In the genomic region with DNA sequence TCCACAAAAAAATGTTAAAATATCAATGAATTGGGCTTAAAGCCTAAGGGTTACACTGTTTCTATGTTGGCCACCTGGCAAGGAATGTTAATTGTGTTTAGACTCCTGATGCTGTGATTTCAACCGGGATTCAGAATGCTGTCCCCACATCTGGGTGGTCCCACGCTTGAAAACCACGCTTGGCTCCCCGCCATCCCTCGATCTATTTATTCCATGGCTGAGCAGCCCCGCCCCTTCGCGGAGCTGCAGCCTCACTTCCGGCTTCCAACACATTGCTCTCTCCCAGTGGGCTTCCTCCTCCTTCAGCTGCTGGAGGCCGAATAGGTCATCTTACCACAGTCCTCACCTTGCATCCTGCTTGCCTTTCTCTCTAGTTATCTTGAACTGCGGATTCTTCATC, we compare ENCODE assay signal across 9 mouse cellular contexts. TPM values are rescaled to one million over a fixed set of nuclear protein-coding genes. Genes with fewer than 3 reads are reported as not detected.
DNase-seq lines count a peak whose midpoint lies in the region; ATAC-seq and TF ChIP-seq lines count a peak whose summit lies in the region.
"Had no signal": no experiment of that assay in that cellular context is flagged by ENCODE, and none has a peak within 500 bp of the region (broad histone marks: within the 10 kb centered on the region; RNA-seq: fewer than 3 reads in every experiment).

No protein-coding gene starts in this region.

- peaks cover 26% of the 10 kb centered on the region for H3K4me1 ChIP-seq in kidney, embryonic 15.5 days
- H3K4me1 ChIP-seq in embryonic fibroblast, embryonic 13.5 days (ENCODE audit: control insufficient read depth, insufficient read depth, low read length) = peaks cover 5% of the 10 kb centered on the region
- H3K4me1 ChIP-seq in limb, embryonic 15.5 days = peaks cover 22% of the 10 kb centered on the region; the same call in 1 of the 2 replicates
- H3K4me1 ChIP-seq in midbrain, embryonic 13.5 days (replicated peaks) = peaks cover 16% of the 10 kb centered on the region

- no peaks in the 10 kb centered on the region for H3K27me3 ChIP-seq in kidney, embryonic 15.5 days
- no peaks in the 10 kb centered on the region for H3K27me3 ChIP-seq in limb, embryonic 15.5 days
- H3K27me3 ChIP-seq in midbrain, embryonic 13.5 days = no peaks in the 10 kb centered on the region

- peak overlapping the region; percentile 41 for H3K4me3 ChIP-seq in kidney, embryonic 15.5 days (replicated peaks)
- H3K4me3 ChIP-seq in embryonic fibroblast, embryonic 13.5 days (ENCODE audit: insufficient read depth, low read length) = no peak overlapping the region
- peak overlapping the region; percentile 37; the same call in 1 of the 2 replicates for H3K4me3 ChIP-seq in limb, embryonic 15.5 days
- peak overlapping the region; percentile 33 for H3K4me3 ChIP-seq in midbrain, embryonic 13.5 days (replicated peaks)

- peak overlapping the region; percentile 70 for H3K4me2 ChIP-seq in kidney, embryonic 15.5 days
- H3K4me2 ChIP-seq in limb, embryonic 15.5 days = peak overlapping the region; percentile 65
- peak overlapping the region; percentile 57 for H3K4me2 ChIP-seq in midbrain, embryonic 13.5 days (replicated peaks)

- no peaks in the 10 kb centered on the region for H3K36me3 ChIP-seq in kidney, embryonic 15.5 days
- H3K36me3 ChIP-seq in limb, embryonic 15.5 days = no peaks in the 10 kb centered on the region
- H3K36me3 ChIP-seq in midbrain, embryonic 13.5 days = no peaks in the 10 kb centered on the region

- peak overlapping the region; percentile 97 for H3K27ac ChIP-seq in kidney, embryonic 15.5 days
- H3K27ac ChIP-seq in embryonic fibroblast, embryonic 13.5 days (ENCODE audit: insufficient read depth, low read length) = peak overlapping the region; percentile 13; the same call in 1 of the 2 replicates
- H3K27ac ChIP-seq in limb, embryonic 15.5 days = peak overlapping the region; percentile 95
- H3K27ac ChIP-seq in midbrain, embryonic 13.5 days = peak overlapping the region; percentile 94

- TF ChIP-seq CTCF in embryonic fibroblast, embryonic 13.5 days (IDR thresholded peaks at IDR 0.05; ENCODE audit: borderline replicate concordance, insufficient read depth, low read length) = no peak

- WGBS in kidney, embryonic 15.5 days = 4% methylated on average over 11 of the region's 11 CpGs
- WGBS in limb, embryonic 15.5 days = 5% methylated on average over 11 of the region's 11 CpGs
- 2% methylated on average over 11 of the region's 11 CpGs for WGBS in midbrain, embryonic 13.5 days

- 0 out of 2 replicates have a peak overlapping the region, but pooled peaks have one; percentile 27 for H3K9ac ChIP-seq in kidney, embryonic 15.5 days
- no peak overlapping the region for H3K9ac ChIP-seq in limb, embryonic 15.5 days
- H3K9ac ChIP-seq in midbrain, embryonic 13.5 days (replicated peaks) = peak overlapping the region; percentile 71

- H3K9me3 ChIP-seq in kidney, embryonic 15.5 days (replicated peaks) = no peaks in the 10 kb centered on the region
- no peaks in the 10 kb centered on the region for H3K9me3 ChIP-seq in limb, embryonic 15.5 days
- no peaks in the 10 kb centered on the region for H3K9me3 ChIP-seq in midbrain, embryonic 13.5 days

- intact Hi-C loops in heart, postnatal 10 days (cut with DNase I) = loop anchor here (2.0 to 5.0 kb wide), 2 partner anchors 21 to 74 kb away; no protein-coding TSS in a partner anchor

- TF ChIP-seq POLR2A in embryonic fibroblast, embryonic 13.5 days (IDR thresholded peaks at IDR 0.05; ENCODE audit: low read depth, low read length) = no peak

- ATAC-seq in kidney, embryonic 15.5 days (replicated peaks; ENCODE audit: low FRiP score) = peak; percentile 65
- no peak for ATAC-seq in limb, embryonic 15.5 days (ENCODE audit: insufficient number of reproducible peaks, low FRiP score, low TSS enrichment, low read depth)
- peak; percentile 55 for ATAC-seq in midbrain, embryonic 13.5 days

- no peak for DNase-seq in kidney, adult 11 months
- peak; percentile 42 for DNase-seq in adrenal gland, postnatal 25 days
- peak; percentile 56 to 65 for DNase-seq in heart, postnatal 10 days
- peak; percentile 72 for DNase-seq in yolk sac, embryonic 10.5 days (ENCODE audit: low spot score)

RNA-seq across cellular contexts. Expression of a gene that starts 8.9 kb away (rescaled TPM):
- polyA plus RNA-seq in kidney, embryonic 15.5 days (2015; fragmentation: Nextera tagmentation; extraction: Ambion mirVana) = 0.77 and 0.90 TPM in 2 replicates
- 7.0 and 13.4 TPM in 2 replicates for total RNA-seq in adrenal gland, postnatal 25 days (2021)
- polyA plus RNA-seq in embryonic fibroblast, embryonic 13.5 days (2011; ENCODE audit: insufficient read length, low read depth, missing spikeins) = not detected in 2 replicates
- total RNA-seq in heart, postnatal 10 days (2021) = 10 to 100 TPM; 35.2 to 76.0 TPM
- 1.0 and 1.5 TPM in 2 replicates for polyA plus RNA-seq in limb, embryonic 15.5 days (2015; fragmentation: Nextera tagmentation; extraction: Ambion mirVana)
- polyA plus RNA-seq in midbrain, embryonic 13.5 days (2015; fragmentation: Nextera tagmentation; extraction: Ambion mirVana) = not detected in 2 replicates

RNA-seq across cellular contexts. Expression of a gene that starts 19.3 kb away (rescaled TPM):
- polyA plus RNA-seq in kidney, embryonic 15.5 days (2015; fragmentation: Nextera tagmentation; extraction: Ambion mirVana) = 48.1 and 49.6 TPM in 2 replicates
- total RNA-seq in adrenal gland, postnatal 25 days (2021) = 105 and 111 TPM in 2 replicates
- 86.6 and 87.7 TPM in 2 replicates for polyA plus RNA-seq in embryonic fibroblast, embryonic 13.5 days (2011; ENCODE audit: insufficient read length, low read depth, missing spikeins)
- total RNA-seq in heart, postnatal 10 days (2021) = 10 to 100 TPM; 53.6 to 60.2 TPM
- 39.6 and 45.4 TPM in 2 replicates for polyA plus RNA-seq in limb, embryonic 15.5 days (2015; fragmentation: Nextera tagmentation; extraction: Ambion mirVana)
- polyA plus RNA-seq in midbrain, embryonic 13.5 days (2015; fragmentation: Nextera tagmentation; extraction: Ambion mirVana) = 56.5 and 65.4 TPM in 2 replicates

RNA-seq across cellular contexts. Expression of a gene that starts 31.3 kb away (rescaled TPM):
- 0.45 TPM in 1 of 2 replicates, not detected in the other for polyA plus RNA-seq in kidney, embryonic 15.5 days (2015; fragmentation: Nextera tagmentation; extraction: Ambion mirVana)
- not detected in 2 replicates for total RNA-seq in adrenal gland, postnatal 25 days (2021)
- polyA plus RNA-seq in embryonic fibroblast, embryonic 13.5 days (2011; ENCODE audit: insufficient read length, low read depth, missing spikeins) = not detected in 2 replicates
- total RNA-seq in heart, postnatal 10 days (2021) = not detected
- polyA plus RNA-seq in limb, embryonic 15.5 days (2015; fragmentation: Nextera tagmentation; extraction: Ambion mirVana) = not detected in 2 replicates
- polyA plus RNA-seq in midbrain, embryonic 13.5 days (2015; fragmentation: Nextera tagmentation; extraction: Ambion mirVana) = 0.65 TPM in 1 of 2 replicates, not detected in the other
- total RNA-seq: adrenal gland, adult 18-20 months had no signal

RNA-seq across cellular contexts. Expression of a gene that starts 39.1 kb away (rescaled TPM):
- 13.7 TPM in 2 replicates for polyA plus RNA-seq in kidney, embryonic 15.5 days (2015; fragmentation: Nextera tagmentation; extraction: Ambion mirVana)
- total RNA-seq in adrenal gland, postnatal 25 days (2021) = 12.2 and 17.1 TPM in 2 replicates
- polyA plus RNA-seq in embryonic fibroblast, embryonic 13.5 days (2011; ENCODE audit: insufficient read length, low read depth, missing spikeins) = 5.1 and 7.0 TPM in 2 replicates
- total RNA-seq in heart, postnatal 10 days (2021) = 10 to 100 TPM; 20.0 to 20.5 TPM
- 8.6 TPM in 2 replicates for polyA plus RNA-seq in limb, embryonic 15.5 days (2015; fragmentation: Nextera tagmentation; extraction: Ambion mirVana)
- 9.8 and 12.5 TPM in 2 replicates for polyA plus RNA-seq in midbrain, embryonic 13.5 days (2015; fragmentation: Nextera tagmentation; extraction: Ambion mirVana)

RNA-seq across cellular contexts. Expression of a gene that starts 39.2 kb away (rescaled TPM):
- 47.1 and 49.3 TPM in 2 replicates for polyA plus RNA-seq in kidney, embryonic 15.5 days (2015; fragmentation: Nextera tagmentation; extraction: Ambion mirVana)
- total RNA-seq in adrenal gland, postnatal 25 days (2021) = 25.8 and 26.5 TPM in 2 replicates
- polyA plus RNA-seq in embryonic fibroblast, embryonic 13.5 days (2011; ENCODE audit: insufficient read length, low read depth, missing spikeins) = 48.3 and 49.3 TPM in 2 replicates
- total RNA-seq in heart, postnatal 10 days (2021) = 10 to 100 TPM; 54.9 to 59.9 TPM
- polyA plus RNA-seq in limb, embryonic 15.5 days (2015; fragmentation: Nextera tagmentation; extraction: Ambion mirVana) = 42.4 and 46.1 TPM in 2 replicates
- polyA plus RNA-seq in midbrain, embryonic 13.5 days (2015; fragmentation: Nextera tagmentation; extraction: Ambion mirVana) = 45.5 and 50.8 TPM in 2 replicates

Comparison
In these comparisons a context has a peak if more than half of its experiments do, and no peak if none do; other contexts are left out.
1. H3K27ac ChIP-seq: peak in every context shown above with its lines; median percentile 97 in kidney, embryonic 15.5 days; 95 in limb, embryonic 15.5 days; 94 in midbrain, embryonic 13.5 days; 13 in embryonic fibroblast, embryonic 13.5 days.